Mouse (Mus musculus) testis, adult 2 months (tissue): Measurements from ENCODE around the gene Myh14. TPM values are rescaled to one million over a fixed set of nuclear protein-coding genes. Genes with fewer than 3 reads are reported as not detected.

Experiments
- H3K27ac ChIP-seq: fragments of 200-500 bp; 2 replicates; pipeline ENCODE4 v1.5.1; 2012; ENCODE audit warnings: low read depth, low read length; ENCODE audit not compliant: control insufficient read depth, insufficient read depth
- H3K27me3 ChIP-seq: fragments of 200-500 bp; 2 replicates; pipeline ENCODE4 v1.6.1; 2012; ENCODE audit warnings: mild to moderate bottlenecking, low read length, moderate library complexity; ENCODE audit not compliant: control insufficient read depth, insufficient read depth
- H3K36me3 ChIP-seq: fragments of 200-500 bp; 2 replicates; pipeline ENCODE4 v1.6.1; 2012; ENCODE audit warnings: mild to moderate bottlenecking, low read length; ENCODE audit not compliant: control insufficient read depth, insufficient read depth
- H3K4me1 ChIP-seq: fragments of 200-500 bp; 2 replicates; pipeline ENCODE4 v1.6.1; 2012; ENCODE audit warnings: low read length; ENCODE audit not compliant: control insufficient read depth, insufficient read depth
- H3K4me3 ChIP-seq: fragments of 200-500 bp; 2 replicates; pipeline ENCODE4 v1.5.1; 2012; ENCODE audit warnings: low read depth, mild to moderate bottlenecking, low read length, moderate library complexity, mixed read lengths; ENCODE audit not compliant: control insufficient read depth
- CTCF ChIP-seq: fragments of 200-500 bp; IDR thresholded peaks from 2 replicates; pipeline ENCODE4 v1.5.1; 2012; ENCODE audit warnings: low read depth, mild to moderate bottlenecking, inconsistent platforms, low read length, moderate library complexity; ENCODE audit not compliant: control insufficient read depth, insufficient read depth, insufficient replicate concordance
- POLR2A ChIP-seq: fragments of 200-500 bp; IDR thresholded peaks from 2 replicates; pipeline ENCODE4 v1.6.1; 2012; ENCODE audit warnings: low read depth, mild to moderate bottlenecking, inconsistent platforms, low read length, moderate library complexity; ENCODE audit not compliant: control insufficient read depth
- polyA plus RNA-seq: library from polyadenylated mRNA; depleted of rRNA; stranded (reverse); fragments of >200 nt; gene quantifications from 2 replicates; pipeline ENCODE4 v1.2.3, GENCODE M21; 2012

The Myh14 gene
- polyA plus RNA-seq, 1 experiment: 1.2 TPM

DNA sequence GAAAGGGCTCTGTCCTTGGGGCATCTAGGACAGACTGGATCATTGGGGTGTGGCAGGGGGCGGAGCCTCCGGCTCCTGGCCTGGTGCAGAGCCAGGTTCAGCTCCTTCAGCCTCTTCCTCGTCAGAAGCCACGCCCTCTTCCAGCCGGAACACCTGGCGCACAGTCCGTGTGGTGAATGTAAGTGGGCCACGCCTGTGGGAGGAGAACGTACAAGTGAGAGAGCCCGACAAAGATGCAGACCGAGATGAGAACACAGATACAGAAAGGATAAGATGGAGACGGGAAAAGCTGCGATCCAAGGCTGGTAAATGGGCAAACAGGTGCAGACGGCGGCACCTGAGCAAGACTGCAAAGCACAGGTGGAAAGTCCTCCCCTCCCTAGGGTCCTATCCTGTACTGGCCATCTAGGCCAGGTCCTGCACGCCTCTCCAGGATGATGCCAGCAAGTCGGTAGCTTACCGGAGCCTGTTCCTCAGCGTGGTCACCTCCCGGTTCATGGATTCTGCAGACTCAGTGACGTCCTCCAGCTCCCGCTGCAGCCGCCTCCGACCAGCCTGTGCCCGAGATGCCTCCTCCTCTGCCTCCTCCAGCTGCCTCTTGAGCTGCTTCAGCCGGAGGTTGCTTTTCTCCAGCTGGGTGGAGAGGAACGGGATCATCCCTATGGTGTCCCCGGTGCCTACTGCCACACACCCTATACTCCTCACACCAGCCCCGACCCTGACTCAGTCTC is 64.3 kb downstream of the Myh14 start:
- Histone ChIP-seq H3K4me1 (peaks cover 4% of the 10 kb centered on the region; the same call in 1 of the 2 replicates), H3K27me3 (peaks cover 2% of the 10 kb centered on the region; the same call in 1 of the 2 replicates), H3K27ac (no peak overlapping the region), H3K4me3 (no peak overlapping the region), H3K36me3 (no peaks in the 10 kb centered on the region)
- no peak for TF ChIP-seq POLR2A
- no peak for TF ChIP-seq CTCF

DNA sequence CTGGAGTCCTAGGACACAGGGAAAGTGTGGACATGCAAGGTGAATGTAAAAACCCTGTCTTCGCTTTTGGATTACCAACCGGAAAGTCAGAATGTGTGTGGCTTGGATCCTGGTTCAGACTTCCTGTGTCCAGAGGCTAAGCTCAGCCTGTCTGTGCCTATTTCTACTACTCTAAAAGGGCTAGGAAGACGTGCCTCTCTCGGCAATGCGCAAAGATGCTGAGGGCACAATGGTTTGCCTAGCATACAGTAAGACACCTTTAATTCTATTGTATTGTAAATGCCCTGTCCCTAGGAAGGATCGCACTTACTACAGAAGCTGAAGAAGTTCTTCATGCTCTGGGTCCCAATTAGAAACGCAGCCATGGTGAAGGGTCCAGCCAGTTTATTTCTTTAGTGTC is 65.2 kb downstream of the Myh14 start:
- H3K27me3 ChIP-seq: peaks cover 3% of the 10 kb centered on the region; the same call in 1 of the 2 replicates
- no peak overlapping the region for H3K27ac ChIP-seq
- peaks cover 4% of the 10 kb centered on the region; the same call in 1 of the 2 replicates for H3K4me1 ChIP-seq
- no peaks in the 10 kb centered on the region for H3K36me3 ChIP-seq
- TF ChIP-seq CTCF: no peak
- no peak for TF ChIP-seq POLR2A
- no peak overlapping the region for H3K4me3 ChIP-seq

DNA sequence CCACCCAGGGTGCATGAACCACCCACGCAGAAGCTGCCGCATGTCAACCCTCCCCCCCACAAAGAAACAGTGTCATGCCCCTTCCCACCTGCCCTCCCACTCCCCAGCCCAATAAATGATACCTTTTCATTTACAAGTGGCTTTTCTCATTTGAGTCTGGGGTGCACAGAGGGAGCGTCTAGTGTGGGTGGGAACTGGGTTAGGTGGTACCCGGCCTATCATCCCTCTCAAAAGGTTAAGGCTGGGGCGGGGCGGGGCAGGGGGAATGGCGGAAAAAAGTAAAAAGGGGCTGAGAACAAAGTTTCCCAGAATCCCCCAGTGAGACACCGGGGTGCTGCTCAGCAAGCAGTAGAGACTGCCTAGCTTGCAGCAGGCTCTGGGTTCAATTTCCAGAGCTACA is 66.0 kb downstream of the Myh14 start:
- no peak overlapping the region for H3K4me3 ChIP-seq
- peaks cover 3% of the 10 kb centered on the region; the same call in 1 of the 2 replicates for H3K27me3 ChIP-seq
- no peaks in the 10 kb centered on the region for H3K36me3 ChIP-seq
- no peak for TF ChIP-seq CTCF
- TF ChIP-seq POLR2A: no peak
- no peak overlapping the region for H3K27ac ChIP-seq
- peaks cover 4% of the 10 kb centered on the region; the same call in 1 of the 2 replicates for H3K4me1 ChIP-seq

DNA sequence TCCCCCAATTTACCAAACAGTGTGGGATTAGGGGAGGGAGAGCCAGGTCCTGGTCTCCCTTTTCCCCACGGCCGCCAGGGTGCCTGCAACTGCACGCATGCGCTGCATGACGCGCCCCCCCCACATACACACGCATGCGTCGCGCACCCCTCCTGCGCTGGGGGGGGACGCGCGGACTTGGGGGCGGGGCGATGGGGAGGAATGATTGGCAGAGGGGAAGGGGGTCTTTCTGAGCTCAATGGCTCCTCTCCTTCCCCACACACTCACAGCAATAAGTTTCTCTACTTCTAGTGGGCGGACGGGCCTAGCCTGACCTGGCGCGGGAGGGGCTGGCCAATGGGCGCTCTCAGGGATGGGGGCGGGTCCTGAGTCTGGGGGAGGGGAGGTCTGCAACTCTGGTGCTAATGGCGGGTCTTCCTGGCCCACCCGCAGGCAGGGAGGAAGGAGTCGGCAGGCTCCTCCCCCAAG is 66.5 kb downstream of the Myh14 start:
- H3K4me3 ChIP-seq: no peak overlapping the region
- no peaks in the 10 kb centered on the region for H3K36me3 ChIP-seq
- H3K27ac ChIP-seq: no peak overlapping the region
- peaks cover 3% of the 10 kb centered on the region; the same call in 1 of the 2 replicates for H3K27me3 ChIP-seq
- TF ChIP-seq CTCF: no peak
- TF ChIP-seq POLR2A: no peak
- H3K4me1 ChIP-seq: peaks cover 4% of the 10 kb centered on the region; the same call in 1 of the 2 replicates

DNA sequence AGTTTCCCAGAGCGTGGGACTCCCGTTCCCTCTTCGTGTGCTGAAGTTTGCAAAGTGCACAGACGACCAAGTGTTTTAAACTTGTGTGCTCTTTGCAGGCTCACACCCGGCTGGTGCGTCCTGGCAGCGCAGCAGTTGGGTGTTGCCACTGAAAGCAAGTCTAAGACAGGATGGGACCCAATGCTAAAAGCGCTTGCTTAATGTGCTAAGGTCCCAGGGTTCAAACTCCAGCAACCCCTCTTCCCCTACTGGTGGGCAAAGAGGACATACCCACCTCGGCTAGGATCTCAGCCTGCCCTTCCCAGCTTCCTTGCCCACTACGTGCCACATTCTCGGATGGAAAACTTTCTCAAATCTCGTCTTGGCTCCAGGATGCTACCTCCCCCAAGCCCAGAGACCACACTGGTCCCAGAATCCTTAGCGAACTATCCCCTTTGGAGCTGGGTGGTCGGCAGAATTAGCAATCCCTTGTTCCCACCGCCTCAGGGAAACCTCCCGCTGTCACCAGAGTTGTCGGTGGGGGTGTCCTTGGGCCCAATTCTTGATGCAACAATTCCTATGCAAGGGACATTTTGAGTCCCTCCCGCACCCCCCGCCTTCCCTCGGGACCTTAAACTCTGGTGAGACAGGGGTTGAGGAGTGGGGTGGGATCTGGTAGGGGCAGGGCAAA is 67.3 kb downstream of the Myh14 start:
- no peak overlapping the region for H3K4me3 ChIP-seq
- no peak overlapping the region for H3K27ac ChIP-seq
- peaks cover 3% of the 10 kb centered on the region; the same call in 1 of the 2 replicates for H3K27me3 ChIP-seq
- no peaks in the 10 kb centered on the region for H3K36me3 ChIP-seq
- TF ChIP-seq POLR2A: no peak
- TF ChIP-seq CTCF: no peak
- H3K4me1 ChIP-seq: peaks cover 4% of the 10 kb centered on the region; the same call in 1 of the 2 replicates

DNA sequence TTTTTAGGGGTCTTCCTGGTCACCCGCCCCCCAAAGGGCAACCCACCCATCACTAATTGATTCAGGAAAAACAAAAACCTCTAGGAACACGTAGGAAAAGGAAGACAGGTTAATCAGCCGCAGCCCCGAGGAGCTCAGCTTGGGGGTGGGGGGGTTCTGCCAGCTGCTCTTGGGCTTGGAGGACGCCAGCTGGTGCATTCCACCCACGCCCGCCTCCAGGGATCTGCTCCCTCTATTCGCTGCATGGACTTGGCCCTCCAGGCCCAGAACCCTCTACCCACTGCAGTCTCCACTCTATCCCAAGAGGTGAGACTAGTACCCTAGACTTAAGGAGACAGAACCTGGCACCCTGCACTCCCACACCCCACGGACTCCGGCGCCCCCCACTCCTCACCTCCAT is 68.2 kb downstream of the Myh14 start:
- Histone ChIP-seq H3K27ac (no peak overlapping the region), H3K36me3 (no peaks in the 10 kb centered on the region), H3K4me1 (peaks cover 4% of the 10 kb centered on the region; the same call in 1 of the 2 replicates), H3K27me3 (peaks cover 3% of the 10 kb centered on the region; the same call in 1 of the 2 replicates), H3K4me3 (no peak overlapping the region)
- no peak for TF ChIP-seq POLR2A
- TF ChIP-seq CTCF: no peak

DNA sequence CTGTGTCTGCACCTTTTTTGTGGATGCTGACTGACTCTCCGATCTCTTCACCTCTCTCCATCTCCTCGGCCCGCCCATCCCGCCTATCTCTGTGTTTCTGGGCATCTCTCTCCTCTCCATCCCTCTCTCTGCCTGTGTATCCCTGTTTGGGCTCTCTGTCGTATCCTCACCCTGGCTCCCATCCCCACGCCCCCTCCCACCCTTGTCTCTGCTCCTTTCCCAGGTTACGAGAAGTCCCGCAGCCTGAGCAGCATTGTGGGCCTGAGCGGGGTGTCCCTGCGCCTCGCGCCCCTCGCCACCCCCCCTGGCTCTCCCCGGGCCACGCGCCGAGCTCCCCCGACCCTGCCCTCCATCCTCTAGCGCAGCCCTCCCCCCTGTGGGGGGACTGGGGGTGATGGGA is 69.0 kb downstream of the Myh14 start:
- peaks cover 4% of the 10 kb centered on the region; the same call in 1 of the 2 replicates for H3K4me1 ChIP-seq
- no peak overlapping the region for H3K4me3 ChIP-seq
- H3K36me3 ChIP-seq: no peaks in the 10 kb centered on the region

More for the DNA sequence above, 69.0 kb downstream of the Myh14 start:
- Histone ChIP-seq H3K27ac (no peak overlapping the region), H3K27me3 (peaks cover 3% of the 10 kb centered on the region; the same call in 1 of the 2 replicates)
- TF ChIP-seq POLR2A (no peak), CTCF (no peak)
